In the genomic region with DNA sequence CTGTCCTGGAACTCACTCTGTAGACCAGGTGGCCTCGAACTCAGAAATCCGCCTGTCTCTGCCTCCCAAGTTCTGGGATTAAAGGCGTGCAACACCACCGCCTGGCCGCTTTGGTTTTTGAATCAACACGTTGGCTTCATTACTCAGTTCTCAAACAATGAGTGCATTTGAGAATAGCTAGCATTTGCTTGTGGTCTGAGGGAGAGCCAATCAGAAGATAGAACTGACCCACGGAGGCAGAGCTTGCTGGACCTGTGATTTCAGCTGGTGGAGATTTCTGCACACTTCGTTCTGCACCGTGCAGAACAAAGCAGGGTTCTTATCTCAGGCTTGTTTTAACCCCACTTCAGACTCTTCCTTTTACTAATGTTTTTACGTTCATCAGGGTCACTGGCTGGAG, we compare ENCODE assay signal across 15 mouse cellular contexts.
"Had no signal": no experiment of that assay in that cellular context is flagged by ENCODE, and none has a peak within 500 bp of the region (broad histone marks: within the 10 kb centered on the region; RNA-seq: fewer than 3 reads in every experiment).

No protein-coding gene starts in this region.

- H3K4me2 ChIP-seq: liver, embryonic 13.5 days; midbrain, embryonic 11.5 days had no signal

- H3K27ac ChIP-seq: left cerebral cortex, adult 2 months; liver, embryonic 13.5 days had no signal

- H3K9ac ChIP-seq: liver, embryonic 13.5 days had no signal

- H3K9me3 ChIP-seq: liver, embryonic 13.5 days had no signal

- DNase-seq: kidney, adult 9 months; kidney, postnatal 14 days; kidney, postnatal 4 days; layer of hippocampus, postnatal 36 days; liver, embryonic 13.5 days; lung, adult 2 months; lung, postnatal 14 days; lung, postnatal 4 days; midbrain, embryonic 14.5 days; right cerebral cortex, adult 18-20 months; right cerebral cortex, postnatal 14 days; right cerebral cortex, postnatal 4 days; thymus, postnatal 25 days had no signal

- H3K27me3 ChIP-seq: liver, embryonic 13.5 days had no signal

- H3K4me3 ChIP-seq: left cerebral cortex, adult 2 months; liver, embryonic 13.5 days had no signal
